Mouse (Mus musculus) adrenal gland, postnatal 4 days (tissue): ENCODE measurements around the gene Dis3l2. TPM values are rescaled to one million over a fixed set of nuclear protein-coding genes. Genes with fewer than 3 reads are reported as not detected.

Experiments used
- DNase-seq, 2 experiments: peaks; one replicate each; pipeline ENCODE4 v3.0.0; 2021 to 2022; ENCODE audit warnings: low spot score in 2 of 2, mixed read lengths in 2 of 2
- total RNA-seq, 2 experiments: library from RNA; stranded (reverse); gene quantifications; 2 replicates each; pipeline ENCODE4 v1.2.3; 2021

Dis3l2 gene
- total RNA-seq, 2 experiments from 2014 or later: 25.6 to 26.0 TPM

DNA sequence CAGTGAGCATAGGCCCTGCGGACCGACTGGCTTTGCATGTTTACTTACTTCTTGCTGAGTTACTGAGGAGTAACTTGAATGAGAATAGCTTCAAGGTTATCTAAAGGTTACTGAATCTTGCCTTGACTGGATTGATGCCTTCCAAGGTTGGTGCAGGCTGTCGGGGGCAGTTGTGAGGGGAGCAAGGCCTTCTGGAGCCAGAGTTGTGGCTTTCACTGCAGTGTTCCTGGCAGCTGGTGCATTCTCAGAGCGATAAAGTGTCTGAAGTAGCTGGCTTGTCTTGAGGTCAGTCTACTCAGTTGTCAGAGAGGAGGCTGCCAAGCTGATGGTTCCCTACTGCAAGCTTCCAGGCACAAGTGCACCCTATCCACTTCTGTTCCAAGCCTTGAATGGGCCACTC, 15.8 kb downstream of the Dis3l2 start:
- peak in 1 of 2 experiments; percentile 14 for DNase-seq

DNA sequence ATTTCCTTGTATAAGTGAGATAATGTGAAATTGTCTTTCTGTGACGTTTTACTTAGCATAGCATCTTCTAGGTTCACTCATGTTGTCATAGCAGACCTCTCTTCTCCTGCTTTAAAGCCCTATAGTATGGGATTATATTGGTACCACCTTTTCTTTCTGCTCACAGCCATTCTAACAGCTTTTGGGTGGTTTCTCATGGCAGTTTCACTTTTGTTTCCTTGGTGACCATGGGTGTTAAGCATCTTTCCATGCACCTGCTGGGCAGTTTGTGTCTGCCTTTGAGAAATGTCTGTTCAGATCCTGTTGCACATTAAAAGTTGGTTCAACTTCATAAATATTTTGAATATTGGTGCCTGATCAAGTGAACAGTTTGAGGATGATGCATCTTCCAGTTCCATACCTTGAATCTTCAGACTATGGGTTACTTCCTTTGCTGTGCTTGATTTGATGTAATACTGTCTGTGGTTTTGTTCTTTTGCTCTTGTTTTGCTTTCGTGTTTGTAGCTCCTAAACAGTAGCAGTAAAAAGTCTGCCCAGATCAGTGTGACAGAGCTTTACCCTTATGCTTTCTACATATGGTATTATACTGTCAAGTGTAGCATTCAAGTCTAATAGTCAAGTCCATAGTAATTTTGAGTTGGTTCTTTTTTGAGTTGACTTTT, 29.7 kb downstream of the Dis3l2 start:
- no peak for DNase-seq

DNA sequence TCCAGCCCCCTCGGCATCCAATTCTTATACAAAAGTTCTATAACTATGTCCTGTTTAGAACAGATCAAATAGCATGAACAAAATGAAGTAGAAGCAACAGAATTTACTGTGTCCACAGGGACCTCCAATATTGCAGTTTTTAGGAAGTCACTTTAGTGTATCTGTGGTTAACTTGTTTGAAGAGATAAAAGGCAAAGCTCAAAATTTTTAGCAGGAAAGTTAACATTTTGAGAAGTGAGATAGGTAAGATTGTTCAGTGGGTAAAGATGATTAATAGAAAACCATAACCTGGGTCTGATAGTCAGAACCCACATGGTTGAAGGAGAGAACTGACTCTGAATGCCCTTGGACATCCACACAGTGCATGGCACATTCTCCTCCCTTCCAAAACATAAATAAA, 32.8 kb downstream of the Dis3l2 start:
- DNase-seq: no peak

DNA sequence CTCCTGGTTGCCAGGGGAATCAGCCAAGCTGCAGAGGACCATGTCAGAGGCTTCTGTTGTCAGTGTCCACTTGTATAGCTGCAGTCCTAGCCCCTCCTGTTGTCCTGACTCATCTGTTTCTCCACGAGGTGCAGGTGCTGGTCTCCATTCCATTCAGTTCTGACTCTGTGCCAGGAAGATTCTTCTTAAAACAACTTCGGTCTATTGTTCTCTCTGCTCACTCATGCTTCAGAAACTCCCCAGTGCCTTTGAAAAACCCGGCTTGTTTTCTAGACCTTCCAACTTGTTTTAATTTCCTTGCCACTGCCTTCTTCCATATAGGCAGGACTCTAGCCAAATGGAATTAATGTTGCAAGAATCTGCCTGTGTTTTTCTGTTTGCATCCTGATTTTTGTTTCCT, 39.3 kb downstream of the Dis3l2 start:
- DNase-seq: no peak

DNA sequence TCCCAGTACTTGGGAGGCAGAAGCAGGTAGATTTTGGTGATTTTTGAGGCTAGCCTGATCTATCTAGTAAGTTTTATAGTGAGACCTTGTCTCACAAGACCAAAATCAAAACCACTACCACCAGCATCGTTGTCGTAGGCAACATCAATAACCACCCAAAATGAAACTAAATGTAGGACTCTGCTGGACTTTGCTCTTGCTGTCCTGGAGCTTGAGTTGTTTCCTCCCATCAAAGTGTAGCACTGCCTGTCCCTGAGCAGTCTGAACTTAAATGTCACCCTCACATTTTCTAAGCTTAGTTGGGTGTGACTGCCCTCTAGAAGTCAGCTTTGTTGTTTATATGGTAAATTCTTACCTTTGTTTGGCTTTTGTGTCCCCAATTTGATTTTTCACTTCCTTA, 43.4 kb downstream of the Dis3l2 start:
- no peak for DNase-seq

DNA sequence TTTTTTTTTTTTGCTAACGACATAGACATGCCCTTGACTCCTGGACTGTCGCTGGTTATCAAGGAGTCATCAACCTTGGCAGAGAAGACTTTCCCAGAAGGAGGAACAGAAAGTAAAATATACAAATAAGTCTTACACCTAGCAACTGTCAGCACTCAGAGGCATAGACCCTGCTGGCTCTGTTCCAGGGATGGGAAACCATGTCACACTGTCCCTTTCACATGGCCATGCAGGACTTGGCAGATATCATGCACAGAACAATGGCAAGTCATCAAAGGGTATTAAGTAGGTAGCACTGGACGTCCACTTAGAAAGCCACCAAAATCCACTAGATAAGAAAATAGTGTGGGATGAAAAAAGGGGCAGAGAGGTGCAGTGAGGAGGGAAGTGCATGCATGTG, 46.5 kb downstream of the Dis3l2 start:
- no peak for DNase-seq

DNA sequence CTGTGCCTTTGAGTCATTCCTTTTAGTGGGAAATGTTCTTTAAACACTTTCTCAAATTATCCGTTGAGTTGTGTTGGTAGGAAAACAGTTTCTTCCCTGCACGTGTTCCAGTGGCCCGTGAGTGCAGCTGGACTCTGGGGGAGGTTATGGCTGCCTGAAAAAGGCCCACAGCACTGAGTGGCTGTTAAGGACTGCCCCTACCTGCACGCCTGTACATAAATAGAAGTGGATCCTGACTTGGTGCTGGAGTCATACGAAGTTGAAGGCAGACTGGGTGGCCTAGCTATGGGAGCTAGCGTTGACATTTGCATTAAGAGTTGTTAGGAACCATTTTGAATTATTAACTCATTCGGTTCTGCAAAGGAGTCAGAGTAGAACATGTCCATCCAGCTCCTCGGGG, 49.8 kb downstream of the Dis3l2 start:
- DNase-seq: no peak

DNA sequence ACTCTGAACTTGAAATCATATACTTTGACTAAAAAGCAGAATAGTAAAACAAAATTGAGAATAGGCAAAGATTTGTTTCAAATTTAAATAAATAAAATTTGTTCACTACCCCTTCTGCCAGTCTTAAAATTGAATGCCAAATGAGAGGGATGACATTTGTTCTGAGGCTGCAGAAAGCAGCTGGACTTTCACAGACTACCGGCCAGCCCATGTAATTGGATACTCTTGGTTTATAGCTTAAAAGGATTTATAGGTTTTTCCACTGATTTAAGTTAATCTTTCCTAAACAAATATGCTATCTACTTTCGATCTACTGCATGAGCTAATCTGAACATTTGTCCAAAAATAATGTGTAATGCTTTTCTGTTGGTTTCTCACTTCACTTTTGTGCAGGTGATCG, 50.7 kb downstream of the Dis3l2 start:
- no peak for DNase-seq

DNA sequence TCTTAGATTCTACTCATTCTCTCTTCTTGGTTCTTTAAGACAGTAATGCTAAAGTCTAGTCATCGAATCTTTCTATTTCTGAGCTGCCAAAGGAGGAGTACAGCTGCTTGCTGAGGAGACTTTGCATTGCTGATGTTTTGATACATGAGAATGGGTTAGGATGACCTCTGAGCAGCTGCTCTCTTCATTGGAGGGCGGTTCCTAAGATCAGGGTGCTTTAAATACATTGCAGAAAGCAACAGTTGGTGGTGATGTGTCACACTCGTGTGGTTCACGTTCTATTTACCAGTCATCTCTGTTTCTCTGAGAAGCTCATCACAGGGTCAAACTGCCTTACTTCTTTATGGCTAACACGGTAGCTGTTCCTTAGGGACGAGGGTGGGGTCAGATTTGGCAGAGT, 54.5 kb downstream of the Dis3l2 start:
- DNase-seq: no peak

DNA sequence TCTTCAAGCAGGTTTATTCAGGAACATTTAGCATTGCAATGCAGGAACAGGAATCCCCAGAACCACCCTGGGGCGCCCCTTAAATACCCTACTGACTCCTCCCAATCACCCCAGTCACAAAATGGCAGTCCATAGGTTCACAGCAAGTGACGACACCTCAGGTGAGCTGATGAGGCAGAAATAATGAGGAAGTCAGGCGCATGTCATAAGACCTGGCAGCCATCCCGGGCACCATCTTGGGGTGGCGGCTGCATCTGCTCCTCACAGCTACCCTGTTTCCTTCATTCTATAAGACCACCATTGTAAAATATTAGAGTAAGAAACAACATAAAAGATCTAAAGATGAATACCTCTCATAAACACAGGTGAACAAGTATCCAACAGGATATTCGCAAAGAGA, 58.6 kb downstream of the Dis3l2 start:
- DNase-seq: no peak

DNA sequence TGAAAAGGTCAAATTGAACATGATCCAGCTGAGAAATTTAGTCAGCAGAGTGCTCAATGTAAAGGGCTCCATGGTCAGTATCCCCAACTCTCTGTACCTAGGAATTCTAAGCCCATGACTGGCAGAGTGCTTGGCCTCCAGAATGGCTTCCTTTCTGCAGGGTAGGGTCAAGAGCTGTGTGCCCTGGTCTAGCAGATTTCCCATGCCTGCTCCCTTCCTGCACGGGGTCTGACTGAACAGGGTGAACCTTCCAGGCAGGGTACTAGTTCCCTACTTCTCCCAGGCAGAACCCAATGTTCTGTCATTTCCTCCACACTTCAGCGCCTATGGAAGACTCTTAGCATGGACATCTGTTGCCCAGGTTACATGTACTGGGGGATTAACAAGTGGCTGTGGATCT, 97.6 kb downstream of the Dis3l2 start:
- no peak for DNase-seq

DNA sequence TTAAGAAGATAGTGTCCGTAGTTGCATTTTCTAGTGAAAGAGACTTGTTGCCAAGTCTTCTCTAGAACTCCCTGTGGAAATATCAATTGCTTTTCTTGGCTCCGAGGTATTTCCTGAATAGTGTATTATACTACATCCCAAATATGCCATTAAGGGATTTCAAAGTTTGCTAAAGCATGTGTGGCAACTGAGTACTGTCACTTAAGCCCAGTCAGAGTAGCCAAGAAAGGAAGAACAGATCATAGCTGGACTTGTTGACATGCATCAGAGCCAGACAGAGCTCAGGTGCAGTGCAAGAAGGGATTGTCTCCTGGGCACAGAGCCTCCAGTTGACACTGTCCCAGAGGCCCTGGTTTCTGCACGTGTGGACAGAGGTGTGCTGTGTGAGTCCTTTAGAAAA, 108.1 kb downstream of the Dis3l2 start:
- DNase-seq: no peak

DNA sequence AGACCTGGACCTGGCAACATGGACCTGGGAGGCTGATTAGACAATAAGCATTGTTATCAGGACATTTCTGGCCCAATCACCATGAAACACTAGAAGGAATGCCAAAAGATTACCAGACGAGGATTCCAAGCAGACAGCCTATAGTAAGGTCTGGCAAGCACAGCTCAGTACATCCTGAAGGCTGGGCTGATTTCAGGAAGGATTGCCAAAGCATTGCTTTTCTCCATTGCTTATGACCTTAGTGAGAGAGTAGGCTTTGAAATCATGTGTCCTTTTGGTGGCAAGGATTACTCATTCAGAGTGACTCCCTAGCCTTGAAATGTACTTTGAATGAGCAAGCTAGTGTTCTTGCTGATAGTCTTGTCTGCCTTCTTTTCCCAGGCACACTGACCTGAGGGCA, 118.7 kb downstream of the Dis3l2 start:
- DNase-seq: no peak

DNA sequence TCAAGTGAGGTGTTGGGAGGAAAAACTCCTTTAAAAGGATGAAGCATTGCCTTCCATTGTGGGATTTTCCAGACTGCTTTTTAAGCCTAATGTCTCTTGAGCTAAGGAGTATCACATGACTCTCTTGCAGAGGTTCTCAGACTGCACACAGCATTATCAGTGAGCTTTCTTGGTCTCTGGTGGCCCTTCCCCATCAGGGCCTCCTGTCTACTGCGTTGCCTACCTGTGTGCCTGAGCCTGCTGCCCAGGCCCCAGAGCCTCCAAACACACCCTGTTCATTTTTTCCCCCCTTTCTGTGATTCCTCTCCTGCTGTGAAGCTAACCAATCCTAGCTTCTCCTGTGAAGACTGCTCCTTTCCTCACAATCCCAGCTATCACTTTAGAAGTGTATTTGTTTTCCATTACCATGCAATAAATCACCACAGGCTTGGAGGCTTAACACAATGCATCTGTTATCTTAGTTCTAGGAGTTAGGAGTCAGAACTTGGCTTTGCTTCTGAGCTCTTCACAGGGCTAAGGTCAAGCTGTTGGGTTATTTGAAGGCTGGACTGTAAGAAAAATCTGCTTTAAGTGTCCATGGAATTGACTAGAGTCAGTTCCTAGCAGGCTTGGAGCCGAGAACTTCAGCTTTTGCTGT, 130.9 kb downstream of the Dis3l2 start:
- DNase-seq: no peak

DNA sequence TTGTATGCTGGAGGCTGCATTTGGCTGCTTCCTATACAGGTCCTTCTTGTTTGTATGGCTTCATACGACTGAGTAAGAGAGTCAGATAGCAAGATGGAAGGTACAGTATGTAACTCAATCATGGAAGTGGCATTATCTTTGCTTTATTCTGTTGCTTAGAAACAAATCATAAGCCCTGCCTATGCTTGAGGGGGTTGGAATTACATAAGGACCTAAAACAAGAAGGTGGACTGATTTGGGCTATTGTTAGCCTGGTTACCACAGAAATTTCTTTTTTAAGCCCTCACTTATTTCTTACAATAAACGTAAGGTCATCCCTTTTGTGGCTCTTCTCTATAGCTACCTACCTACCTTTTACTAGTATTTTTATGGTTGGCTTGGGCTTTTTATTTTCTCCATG, 131.4 kb downstream of the Dis3l2 start:
- no peak for DNase-seq

DNA sequence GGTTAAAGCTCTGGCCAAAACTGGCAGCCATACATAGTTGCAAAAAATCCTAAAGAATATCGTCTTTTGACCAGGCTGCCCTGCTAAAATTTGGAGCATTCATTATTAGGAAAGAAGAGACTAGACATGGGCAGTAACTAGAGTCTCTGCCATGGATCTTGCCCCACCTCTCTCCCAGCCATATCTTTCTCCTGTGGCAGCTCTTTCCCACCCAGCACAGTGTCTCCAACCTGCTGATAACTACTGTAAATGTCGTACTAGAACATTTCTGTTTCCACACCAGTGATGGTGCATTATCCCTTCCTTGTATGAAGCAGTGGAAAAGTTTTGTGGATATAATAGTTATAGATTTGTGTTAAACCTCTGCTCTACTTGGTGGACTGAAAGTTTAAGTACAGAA, 147.1 kb downstream of the Dis3l2 start:
- DNase-seq: no peak

DNA sequence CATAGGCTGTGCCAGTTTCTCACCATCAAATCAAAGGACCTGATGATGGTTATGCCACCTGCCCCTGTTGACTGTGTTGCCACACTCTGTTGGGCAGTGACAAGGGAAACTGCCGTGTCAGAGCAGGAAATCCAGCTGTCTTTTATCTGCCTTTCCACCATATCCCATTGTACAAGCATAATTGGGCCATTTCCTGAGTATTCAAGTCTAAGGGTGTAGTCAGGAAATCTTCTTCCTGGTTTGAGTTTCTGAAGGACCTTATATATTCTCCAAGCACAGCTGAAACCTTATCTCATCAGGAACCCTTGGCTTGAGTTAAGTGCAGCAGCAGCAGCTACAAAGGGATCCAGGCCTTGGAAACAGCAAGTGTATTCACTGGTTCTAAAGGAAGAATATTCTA, 155.3 kb downstream of the Dis3l2 start:
- DNase-seq: no peak

DNA sequence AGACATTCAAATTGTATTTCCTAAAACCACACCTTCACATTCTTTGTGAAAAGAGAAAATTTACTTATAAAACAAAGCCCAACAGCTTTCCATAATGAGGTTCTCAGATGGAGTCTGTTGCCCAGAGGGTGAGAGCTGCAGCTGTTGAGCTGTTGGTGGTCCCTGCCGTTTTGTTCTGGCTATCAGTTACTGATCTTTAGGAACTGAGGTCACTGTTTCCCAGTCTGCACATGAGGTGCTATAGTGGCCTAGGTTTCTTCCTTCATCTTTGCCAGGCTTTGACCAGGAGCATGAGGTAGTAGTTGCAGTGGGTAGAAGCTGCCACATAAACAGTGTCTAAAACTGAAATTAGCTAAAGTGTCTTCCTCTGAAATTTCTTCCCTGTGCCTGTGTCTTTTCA, 155.8 kb downstream of the Dis3l2 start:
- no peak for DNase-seq

DNA sequence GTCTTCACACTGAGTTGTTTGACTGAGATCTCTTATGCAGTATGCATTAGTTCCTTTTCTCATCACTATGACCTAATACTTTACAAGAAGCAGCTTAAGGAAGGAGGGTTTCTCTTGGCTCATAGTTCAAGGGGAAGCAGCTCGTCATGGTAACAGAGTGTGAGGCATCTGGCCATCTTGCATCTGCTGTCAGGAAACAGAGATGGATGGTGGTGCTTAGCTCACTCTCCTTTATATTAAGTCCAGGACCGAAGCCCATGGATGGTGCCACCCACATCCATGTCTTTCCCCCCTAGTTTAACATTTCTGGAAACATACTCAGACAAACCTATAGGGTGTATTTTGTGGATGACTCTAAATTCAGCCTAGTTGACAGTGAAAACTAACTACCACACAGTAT, 170.1 kb downstream of the Dis3l2 start:
- no peak for DNase-seq

DNA sequence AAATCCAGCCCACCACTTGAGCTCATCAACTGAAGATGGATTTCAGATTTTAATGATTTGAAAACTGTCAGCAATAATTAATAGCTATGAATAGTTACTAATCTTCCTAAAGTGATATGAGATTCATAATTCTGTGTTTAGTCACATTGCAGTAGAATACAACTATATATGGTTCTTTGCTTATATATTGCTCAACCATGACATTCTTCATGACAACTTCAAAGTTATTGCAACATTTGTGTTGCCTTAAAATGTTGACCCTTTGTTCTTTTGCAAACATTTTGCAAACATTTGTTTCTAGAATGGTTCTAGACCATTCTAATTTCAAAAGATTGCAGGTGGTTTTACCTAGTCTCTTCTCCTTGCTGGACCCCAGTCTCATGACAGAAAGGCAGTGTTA, 175.1 kb downstream of the Dis3l2 start:
- no peak for DNase-seq

DNA sequence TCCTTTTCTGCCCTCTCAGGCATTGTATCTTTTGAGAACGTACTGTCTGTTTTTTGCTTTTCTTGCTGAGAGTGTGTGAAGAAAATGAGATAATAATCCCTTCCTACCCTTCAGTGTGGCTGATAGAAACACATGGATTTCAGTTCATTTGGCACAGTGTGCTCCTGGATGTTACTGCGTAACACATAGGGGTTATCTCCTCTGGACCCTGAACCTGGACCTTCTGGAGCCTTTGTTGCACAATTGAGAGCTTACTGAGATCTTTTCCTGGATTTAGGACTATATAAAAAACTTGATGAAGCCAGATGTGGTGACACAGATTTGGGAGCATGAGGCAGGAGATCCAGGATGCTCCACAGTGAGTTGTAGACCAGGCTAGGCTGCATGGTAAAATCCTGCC, 175.9 kb downstream of the Dis3l2 start:
- no peak for DNase-seq

DNA sequence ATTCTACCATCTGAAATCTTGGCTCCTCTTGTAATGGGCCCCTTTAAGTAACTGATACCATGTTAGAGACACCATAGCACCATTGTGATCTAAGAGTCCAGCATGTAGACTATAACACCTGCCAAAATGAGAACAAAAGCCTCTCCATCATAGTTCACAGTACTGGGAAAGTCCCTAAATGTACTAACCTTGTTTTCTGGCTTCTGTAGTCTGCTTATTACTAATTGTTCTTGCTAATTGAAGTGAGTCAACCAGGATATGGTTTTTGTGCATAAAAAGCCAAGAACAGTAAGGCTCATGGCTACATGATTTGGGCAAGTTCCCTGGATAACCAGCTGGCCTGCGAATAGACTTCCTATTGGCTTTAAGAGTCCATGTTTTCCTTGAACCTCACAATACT, 183.5 kb downstream of the Dis3l2 start:
- no peak for DNase-seq

DNA sequence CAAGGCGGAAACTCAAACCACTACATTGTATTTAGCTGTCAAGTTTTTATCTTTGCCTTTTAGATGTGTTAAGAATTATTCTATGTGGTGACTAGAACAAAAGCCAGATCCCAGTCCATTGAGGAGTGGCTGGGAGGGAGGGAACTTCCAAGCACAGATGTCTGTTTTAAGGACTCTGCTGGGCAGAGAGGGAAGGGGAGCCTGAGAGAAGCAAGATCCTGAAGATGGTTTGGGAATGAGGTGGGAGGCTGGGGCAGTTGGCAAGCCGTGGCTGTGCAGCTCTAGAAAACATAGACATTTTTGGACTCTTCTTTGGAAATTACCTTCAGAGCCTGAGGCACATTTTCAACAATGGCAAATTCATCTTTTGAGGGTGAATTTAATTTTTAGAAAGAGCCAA, 208.9 kb downstream of the Dis3l2 start:
- DNase-seq: no peak
